Mouse (Mus musculus): ENCODE measurements around the gene Iqcd. TPM values are rescaled to one million over a fixed set of nuclear protein-coding genes. Genes with fewer than 3 reads are reported as not detected.
A peak's percentile ranks its signal among the peaks of the same experiment; 100 is the strongest.

Iqcd gene
- polyA plus RNA-seq, 1 experiment from 2014 or later: 1.2 TPM

DNA sequence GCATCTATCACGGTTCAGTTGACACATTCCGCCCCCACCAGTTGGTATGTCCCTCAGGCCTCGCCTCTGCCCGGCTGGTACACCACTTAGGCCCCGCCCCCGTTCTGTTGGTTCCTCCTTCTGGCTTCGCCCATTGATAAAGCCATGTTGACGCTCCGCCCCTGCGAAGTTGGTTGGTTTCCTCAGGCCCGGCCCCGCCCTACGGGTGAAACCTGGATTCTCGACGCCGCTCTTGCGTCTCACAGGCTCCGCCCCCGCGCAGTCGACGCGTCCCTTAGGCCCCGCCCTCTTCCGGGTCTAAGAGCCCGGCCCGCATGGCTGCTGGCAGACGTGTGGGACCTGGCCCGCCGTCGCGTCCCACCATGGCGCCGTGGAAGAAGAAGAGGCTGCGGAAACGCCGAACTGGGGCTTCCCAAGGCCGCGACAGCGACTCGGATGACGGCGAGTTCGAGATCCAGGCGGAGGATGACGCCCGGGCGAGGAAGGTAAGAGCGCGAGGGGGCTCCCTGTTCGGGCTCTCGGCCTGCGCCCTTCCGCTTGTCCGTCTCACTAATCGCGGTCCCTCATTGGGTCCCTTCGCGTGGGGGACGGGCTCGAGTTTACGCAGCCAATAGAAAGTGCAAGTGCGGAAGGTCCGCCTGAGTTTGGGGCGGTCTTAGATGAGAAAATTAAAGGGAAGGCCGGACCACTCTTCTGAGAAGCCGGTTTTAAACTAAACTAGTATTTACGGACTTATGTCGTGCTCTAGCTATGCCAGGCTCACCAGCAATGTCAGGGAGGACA lies 24.2 kb downstream of the Iqcd start:
- H3K27ac ChIP-seq (ENCODE audit: low read length): peak overlapping the region; percentile 84
- peaks cover 5% of the 10 kb centered on the region; the same call in 1 of the 2 replicates for H3K36me3 ChIP-seq (ENCODE audit: control insufficient read depth, insufficient read depth)
- H3K27me3 ChIP-seq (ENCODE audit: control insufficient read depth, insufficient read depth, low read depth, low read length): no peaks in the 10 kb centered on the region
- peak overlapping the region; percentile 90 for H3K4me3 ChIP-seq (ENCODE audit: low read depth, low read length)
- peak overlapping the region; percentile 69 for H3K9ac ChIP-seq (ENCODE audit: low read depth, low read length)
- WGBS (ENCODE audit: insufficient replicate concordance): under 1% methylated on average over 69 of the region's 69 CpGs
- ATAC-seq (ENCODE audit: low read depth): peak; percentile 90
- peak overlapping the region; percentile 98 for H3K4me2 ChIP-seq (ENCODE audit: low read depth, low read length)
- peaks cover 21% of the 10 kb centered on the region for H3K4me1 ChIP-seq (ENCODE audit: control insufficient read depth, low read depth, low read length)
- H3K9me3 ChIP-seq (replicated peaks; ENCODE audit: control insufficient read depth, low read length): peaks cover 2% of the 10 kb centered on the region; the same call in 1 of the 2 replicates

DNA sequence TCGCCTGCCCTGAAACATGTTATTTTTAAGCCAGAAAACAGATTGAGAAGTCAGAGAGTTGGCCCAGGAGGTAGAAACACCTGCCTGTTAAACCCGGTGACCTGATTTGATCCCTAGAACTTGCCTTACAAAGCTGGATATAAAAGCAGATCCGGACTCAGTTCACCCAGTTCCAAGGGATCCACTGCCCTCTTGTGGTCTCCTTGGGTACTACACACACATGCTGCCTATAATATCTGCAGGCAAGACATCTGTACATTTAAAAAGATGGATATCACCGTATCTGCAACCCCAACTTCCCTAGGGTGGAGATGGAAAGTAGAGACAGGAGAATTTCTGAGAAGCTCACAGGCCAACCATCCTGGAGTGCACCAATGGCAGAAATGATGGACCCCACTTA lies 27.1 kb downstream of the Iqcd start:
- H3K36me3 ChIP-seq (ENCODE audit: control insufficient read depth, insufficient read depth): peaks cover 25% of the 10 kb centered on the region
- WGBS (ENCODE audit: insufficient replicate concordance): 82% methylated on average over 4 of the region's 4 CpGs

DNA sequence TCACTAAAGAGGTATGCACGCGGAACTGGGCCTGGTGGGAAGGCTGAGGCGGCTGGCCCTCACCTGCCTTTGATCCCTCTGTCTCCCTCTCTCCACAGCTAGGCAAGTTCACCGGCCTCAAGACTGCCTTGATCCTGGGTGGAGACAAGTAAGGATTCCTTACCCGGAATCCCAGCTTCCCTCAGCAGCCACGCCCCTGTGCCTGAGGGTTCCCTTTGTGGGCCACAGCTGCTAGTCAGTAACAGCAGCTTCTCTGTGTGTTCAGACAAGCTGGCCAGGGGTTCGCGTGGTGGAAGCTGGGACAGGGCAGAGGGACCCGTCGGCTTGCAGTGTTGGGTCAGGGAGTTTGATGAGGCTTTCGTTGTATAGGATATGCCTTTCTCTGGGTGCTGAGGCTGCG lies 30.0 kb downstream of the Iqcd start:
- 84% methylated on average over 12 of the region's 12 CpGs for WGBS (ENCODE audit: insufficient replicate concordance)
- no peak overlapping the region for H3K27ac ChIP-seq (ENCODE audit: low read length)
- H3K36me3 ChIP-seq (ENCODE audit: control insufficient read depth, insufficient read depth): peaks cover 32% of the 10 kb centered on the region
- no peak overlapping the region for H3K4me2 ChIP-seq (ENCODE audit: low read depth, low read length)
- no peaks in the 10 kb centered on the region for H3K27me3 ChIP-seq (ENCODE audit: control insufficient read depth, insufficient read depth, low read depth, low read length)
- peaks cover 2% of the 10 kb centered on the region; the same call in 1 of the 2 replicates for H3K9me3 ChIP-seq (replicated peaks; ENCODE audit: control insufficient read depth, low read length)
- no peak for ATAC-seq (ENCODE audit: low read depth)
- no peak overlapping the region for H3K9ac ChIP-seq (ENCODE audit: low read depth, low read length)
- peaks cover 4% of the 10 kb centered on the region for H3K4me1 ChIP-seq (ENCODE audit: control insufficient read depth, low read depth, low read length)
- H3K4me3 ChIP-seq (ENCODE audit: low read depth, low read length): no peak overlapping the region

More for the DNA sequence above, 27.1 kb downstream of the Iqcd start:
- H3K9me3 ChIP-seq (replicated peaks; ENCODE audit: control insufficient read depth, low read length): peaks cover 2% of the 10 kb centered on the region; the same call in 1 of the 2 replicates
- peaks cover 20% of the 10 kb centered on the region for H3K4me1 ChIP-seq (ENCODE audit: control insufficient read depth, low read depth, low read length)
- no peaks in the 10 kb centered on the region for H3K27me3 ChIP-seq (ENCODE audit: control insufficient read depth, insufficient read depth, low read depth, low read length)
- H3K4me2 ChIP-seq (ENCODE audit: low read depth, low read length): no peak overlapping the region
- H3K4me3 ChIP-seq (ENCODE audit: low read depth, low read length): no peak overlapping the region
- no peak for ATAC-seq (ENCODE audit: low read depth)
- H3K27ac ChIP-seq (ENCODE audit: low read length): no peak overlapping the region
- no peak overlapping the region for H3K9ac ChIP-seq (ENCODE audit: low read depth, low read length)

- Histone ChIP-seq H3K4me3 (ENCODE audit: low read depth, low read length) (no peak overlapping the region), H3K36me3 (ENCODE audit: control insufficient read depth, insufficient read depth) (peaks cover 36% of the 10 kb centered on the region), H3K4me1 (ENCODE audit: control insufficient read depth, low read depth, low read length) (peaks cover under 1% of the 10 kb centered on the region), H3K9me3 (replicated peaks; ENCODE audit: control insufficient read depth, low read length) (peaks cover 2% of the 10 kb centered on the region; the same call in 1 of the 2 replicates), H3K27me3 (ENCODE audit: control insufficient read depth, insufficient read depth, low read depth, low read length) (no peaks in the 10 kb centered on the region), H3K9ac (ENCODE audit: low read depth, low read length) (no peak overlapping the region), H3K4me2 (ENCODE audit: low read depth, low read length) (no peak overlapping the region), H3K27ac (ENCODE audit: low read length) (no peak overlapping the region)
- WGBS (ENCODE audit: insufficient replicate concordance): 18% methylated on average over 5 of the region's 5 CpGs
- no peak for ATAC-seq (ENCODE audit: low read depth)
These were observed 30.4 kb downstream of the Iqcd start for GRCm38 (mm10) chr5:120619201-120619600.

DNA sequence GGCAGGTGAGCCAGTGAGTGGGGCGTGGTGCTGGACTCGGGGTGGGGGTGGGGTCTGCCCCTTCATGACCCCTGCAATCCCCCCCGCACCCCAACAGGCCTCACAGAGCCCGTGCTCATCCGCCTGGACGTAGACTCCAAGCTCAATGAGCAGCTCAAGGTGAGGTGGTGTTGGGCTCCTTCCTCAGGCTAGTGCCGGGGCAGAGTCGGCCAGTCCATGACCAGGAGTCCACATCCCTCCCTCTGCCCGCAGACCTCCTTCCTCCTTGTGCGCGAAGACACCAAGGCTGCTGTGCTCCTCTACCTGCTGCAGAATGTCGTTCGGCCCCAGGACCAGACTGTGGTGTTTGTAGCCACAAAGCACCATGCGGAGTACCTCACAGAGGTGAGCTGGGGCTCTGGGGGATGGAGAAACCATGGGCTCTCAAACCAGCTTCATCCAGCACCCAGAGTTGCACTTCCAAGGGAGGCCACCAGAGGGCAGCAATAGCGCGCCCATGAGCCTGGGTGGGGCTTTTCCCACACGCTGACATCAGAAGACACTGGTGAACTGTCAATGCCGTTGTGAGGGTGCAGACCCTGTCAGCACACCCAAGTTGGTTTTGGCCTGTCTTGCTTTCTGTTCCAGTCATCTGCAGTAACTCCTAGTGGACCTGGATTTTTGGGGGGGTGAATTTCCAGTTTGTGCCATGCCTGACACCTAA lies 31.7 kb downstream of the Iqcd start:
- Histone ChIP-seq H3K4me1 (ENCODE audit: control insufficient read depth, low read depth, low read length) (no peaks in the 10 kb centered on the region), H3K9me3 (replicated peaks; ENCODE audit: control insufficient read depth, low read length) (peaks cover 2% of the 10 kb centered on the region; the same call in 1 of the 2 replicates), H3K27ac (ENCODE audit: low read length) (no peak overlapping the region), H3K36me3 (ENCODE audit: control insufficient read depth, insufficient read depth) (peaks cover 46% of the 10 kb centered on the region), H3K9ac (ENCODE audit: low read depth, low read length) (no peak overlapping the region), H3K27me3 (ENCODE audit: control insufficient read depth, insufficient read depth, low read depth, low read length) (no peaks in the 10 kb centered on the region), H3K4me2 (ENCODE audit: low read depth, low read length) (no peak overlapping the region), H3K4me3 (ENCODE audit: low read depth, low read length) (no peak overlapping the region)
- ATAC-seq (ENCODE audit: low read depth): peak; percentile 7; the same call in 1 of the 2 replicates
- WGBS (ENCODE audit: insufficient replicate concordance): 60% methylated on average over 18 of the region's 18 CpGs

- Histone ChIP-seq H3K9ac (ENCODE audit: low read depth, low read length) (no peak overlapping the region), H3K27ac (ENCODE audit: low read length) (no peak overlapping the region), H3K4me1 (ENCODE audit: control insufficient read depth, low read depth, low read length) (no peaks in the 10 kb centered on the region), H3K36me3 (ENCODE audit: control insufficient read depth, insufficient read depth) (peaks cover 41% of the 10 kb centered on the region), H3K27me3 (ENCODE audit: control insufficient read depth, insufficient read depth, low read depth, low read length) (no peaks in the 10 kb centered on the region), H3K4me3 (ENCODE audit: low read depth, low read length) (no peak overlapping the region), H3K4me2 (ENCODE audit: low read depth, low read length) (no peak overlapping the region), H3K9me3 (replicated peaks; ENCODE audit: control insufficient read depth, low read length) (no peaks in the 10 kb centered on the region)
- 75% methylated on average over 23 of the region's 23 CpGs for WGBS (ENCODE audit: insufficient replicate concordance)
- ATAC-seq (ENCODE audit: low read depth): no peak
These were observed 32.4 kb downstream of the Iqcd start for GRCm38 (mm10) chr5:120621078-120621765.

DNA sequence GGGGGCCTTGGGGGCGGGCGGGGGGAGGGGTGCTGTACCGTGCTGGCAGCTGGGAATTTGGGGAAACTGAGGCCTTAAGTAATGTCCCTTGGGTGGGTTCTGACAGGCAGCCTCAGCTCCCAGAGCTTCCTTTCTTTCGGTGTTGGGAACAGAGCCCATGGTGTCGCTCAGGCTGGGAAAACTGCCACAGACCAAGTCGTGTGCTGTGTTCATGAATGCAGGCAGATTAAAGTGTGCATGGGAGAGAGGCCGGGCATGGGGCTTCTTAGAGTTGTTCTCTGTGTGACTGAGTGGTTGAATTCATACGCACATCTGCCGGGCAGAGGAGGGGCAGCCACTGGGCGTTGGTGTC lies 33.0 kb downstream of the Iqcd start:
- no peak for ATAC-seq (ENCODE audit: low read depth)
- Histone ChIP-seq H3K36me3 (ENCODE audit: control insufficient read depth, insufficient read depth) (peaks cover 41% of the 10 kb centered on the region), H3K4me1 (ENCODE audit: control insufficient read depth, low read depth, low read length) (no peaks in the 10 kb centered on the region)

DNA sequence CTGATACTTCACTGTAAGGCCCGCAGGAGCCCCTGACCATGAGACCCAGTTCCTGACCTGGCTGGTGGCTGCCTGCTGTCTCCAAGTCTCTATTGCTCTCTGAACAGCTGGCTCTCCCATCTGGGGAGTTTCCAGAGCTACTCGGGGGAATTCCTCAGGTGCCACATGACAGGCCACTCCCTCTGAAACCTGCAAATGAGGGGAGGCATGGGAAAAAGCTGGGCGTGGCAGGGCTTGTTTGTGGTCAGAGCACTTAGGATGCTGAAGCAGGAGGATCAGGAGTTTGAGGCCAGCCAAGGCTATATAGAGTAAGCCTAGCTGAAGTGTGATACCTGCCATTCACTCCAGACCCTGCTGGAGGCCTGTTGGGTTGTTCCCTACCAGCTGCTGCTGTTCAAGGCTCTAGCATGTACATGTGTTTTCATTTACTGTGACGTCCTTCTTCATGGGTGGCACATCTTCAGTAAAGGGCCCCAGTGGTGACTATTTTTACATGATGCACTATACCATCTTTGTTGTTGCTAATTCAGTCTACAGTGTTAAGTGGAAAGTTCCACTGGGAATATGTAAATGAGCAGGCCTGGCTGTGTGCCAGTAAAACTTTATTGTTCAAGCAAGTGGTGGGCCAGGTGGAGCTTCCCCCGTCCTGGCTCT lies 33.5 kb downstream of the Iqcd start:
- ATAC-seq (ENCODE audit: low read depth): no peak
- Histone ChIP-seq H3K27me3 (ENCODE audit: control insufficient read depth, insufficient read depth, low read depth, low read length) (no peaks in the 10 kb centered on the region), H3K4me3 (ENCODE audit: low read depth, low read length) (no peak overlapping the region), H3K4me2 (ENCODE audit: low read depth, low read length) (no peak overlapping the region), H3K9me3 (replicated peaks; ENCODE audit: control insufficient read depth, low read length) (no peaks in the 10 kb centered on the region), H3K4me1 (ENCODE audit: control insufficient read depth, low read depth, low read length) (no peaks in the 10 kb centered on the region), H3K27ac (ENCODE audit: low read length) (no peak overlapping the region), H3K36me3 (ENCODE audit: control insufficient read depth, insufficient read depth) (peaks cover 45% of the 10 kb centered on the region), H3K9ac (ENCODE audit: low read depth, low read length) (no peak overlapping the region)
- WGBS (ENCODE audit: insufficient replicate concordance): 73% methylated on average over 5 of the region's 5 CpGs

More for the DNA sequence above, 33.0 kb downstream of the Iqcd start:
- Histone ChIP-seq H3K27me3 (ENCODE audit: control insufficient read depth, insufficient read depth, low read depth, low read length) (no peaks in the 10 kb centered on the region), H3K4me2 (ENCODE audit: low read depth, low read length) (no peak overlapping the region), H3K4me3 (ENCODE audit: low read depth, low read length) (no peak overlapping the region), H3K9me3 (replicated peaks; ENCODE audit: control insufficient read depth, low read length) (no peaks in the 10 kb centered on the region), H3K9ac (ENCODE audit: low read depth, low read length) (no peak overlapping the region), H3K27ac (ENCODE audit: low read length) (no peak overlapping the region)
- WGBS (ENCODE audit: insufficient replicate concordance): 80% methylated on average over 10 of the region's 10 CpGs

All from liver, embryonic 16.5 days (tissue).